Comparison of ENCODE assay signal across 19 mouse cellular contexts in genomic region chr2:124705806-124706205, GRCm38 (mm10).
A peak's percentile ranks its signal among the peaks of the same experiment; 100 is the strongest.
DNase-seq lines count a peak whose midpoint lies in the region; ATAC-seq and TF ChIP-seq lines count a peak whose summit lies in the region.
"Had no signal": no experiment of that assay in that cellular context is flagged by ENCODE, and none has a peak within 500 bp of the region (broad histone marks: within the 10 kb centered on the region; RNA-seq: fewer than 3 reads in every experiment).

No protein-coding gene starts in this region.

- no peaks in the 10 kb centered on the region for H3K9me3 ChIP-seq in heart, embryonic 14.5 days (ENCODE audit: control insufficient read depth, low read length)
- no peaks in the 10 kb centered on the region for H3K9me3 ChIP-seq in heart, embryonic 10.5 days
- no peaks in the 10 kb centered on the region for H3K9me3 ChIP-seq in embryonic facial prominence, embryonic 12.5 days
- H3K9me3 ChIP-seq in limb, embryonic 14.5 days (ENCODE audit: control insufficient read depth, low read length), result no peaks in the 10 kb centered on the region
- H3K9me3 ChIP-seq: forebrain, embryonic 15.5 days; midbrain, embryonic 12.5 days had no signal

- no peak overlapping the region for H3K4me2 ChIP-seq in heart, embryonic 14.5 days (ENCODE audit: low read length)
- no peak overlapping the region for H3K4me2 ChIP-seq in embryonic facial prominence, embryonic 12.5 days (replicated peaks)
- H3K4me2 ChIP-seq in limb, embryonic 14.5 days (replicated peaks; ENCODE audit: low read depth, low read length, severe bottlenecking), result 0 out of 2 replicates have a peak overlapping the region, but pooled peaks have one; percentile 15
- H3K4me2 ChIP-seq: forebrain, embryonic 15.5 days; midbrain, embryonic 12.5 days had no signal

- no peaks in the 10 kb centered on the region for H3K36me3 ChIP-seq in heart, embryonic 14.5 days (ENCODE audit: control insufficient read depth, insufficient read depth, low read length)
- no peaks in the 10 kb centered on the region for H3K36me3 ChIP-seq in heart, embryonic 10.5 days
- no peaks in the 10 kb centered on the region for H3K36me3 ChIP-seq in embryonic facial prominence, embryonic 12.5 days
- H3K36me3 ChIP-seq in limb, embryonic 14.5 days (ENCODE audit: control insufficient read depth, insufficient read depth, low read length), result no peaks in the 10 kb centered on the region
- H3K36me3 ChIP-seq: forebrain, embryonic 15.5 days; midbrain, embryonic 12.5 days had no signal

- no peak overlapping the region for H3K4me3 ChIP-seq in heart, embryonic 14.5 days (ENCODE audit: control insufficient read depth in 1 of 2, insufficient read depth in 1 of 2, low read depth in 1 of 2, low read length in 2 of 2)
- H3K4me3 ChIP-seq in heart, embryonic 10.5 days, result no peak overlapping the region
- H3K4me3 ChIP-seq in embryonic facial prominence, embryonic 12.5 days, result no peak overlapping the region
- H3K4me3 ChIP-seq in limb, embryonic 14.5 days (replicated peaks; ENCODE audit: low read length), result no peak overlapping the region
- H3K4me3 ChIP-seq: forebrain, embryonic 15.5 days; midbrain, embryonic 12.5 days had no signal

- WGBS in heart, embryonic 14.5 days, result 45% methylated on average over 4 of the region's 4 CpGs
- WGBS in heart, embryonic 10.5 days, result 47% methylated on average over 4 of the region's 4 CpGs
- WGBS in embryonic facial prominence, embryonic 12.5 days, result 18% methylated on average over 4 of the region's 4 CpGs
- 15% methylated on average over 4 of the region's 4 CpGs for WGBS in limb, embryonic 14.5 days

- TF ChIP-seq POLR2A in limb, embryonic 14.5 days (IDR thresholded peaks at IDR 0.05; ENCODE audit: borderline replicate concordance, extremely low read depth, insufficient read depth, insufficient read length), result no peak

- no peaks in the 10 kb centered on the region for H3K27me3 ChIP-seq in heart, embryonic 14.5 days (ENCODE audit: control insufficient read depth, insufficient read depth, low read length)
- no peaks in the 10 kb centered on the region for H3K27me3 ChIP-seq in heart, embryonic 10.5 days (ENCODE audit: insufficient read depth, poor library complexity, severe bottlenecking)
- H3K27me3 ChIP-seq in embryonic facial prominence, embryonic 12.5 days, result peaks cover 2% of the 10 kb centered on the region; the same call in 1 of the 2 replicates
- H3K27me3 ChIP-seq in limb, embryonic 14.5 days (ENCODE audit: control insufficient read depth, insufficient read depth, low read length), result no peaks in the 10 kb centered on the region
- H3K27me3 ChIP-seq: forebrain, embryonic 15.5 days; midbrain, embryonic 12.5 days had no signal

- ATAC-seq in heart, embryonic 14.5 days (ENCODE audit: insufficient number of reproducible peaks, insufficient read depth, low FRiP score, low read depth), result no peak
- ATAC-seq in embryonic facial prominence, embryonic 12.5 days (ENCODE audit: insufficient number of reproducible peaks, insufficient read depth, low FRiP score, low TSS enrichment), result 0 out of 2 replicates have a peak, but pooled peaks have one; percentile 29
- no peak for ATAC-seq in limb, embryonic 14.5 days (ENCODE audit: low FRiP score, low read depth)
- no peak for ATAC-seq in activated CD4-positive, CD25-positive, alpha-beta regulatory T cell, adult 4 months
- ATAC-seq: forebrain, embryonic 15.5 days had no signal

- peaks cover 0 to 2% of the 10 kb centered on the region in 2 experiments; a peak in 2 of 4 replicates for H3K4me1 ChIP-seq in heart, embryonic 14.5 days (ENCODE audit: control insufficient read depth in 2 of 2, insufficient read depth in 2 of 2, low read length in 2 of 2)
- H3K4me1 ChIP-seq in heart, embryonic 10.5 days, result 0 out of 2 replicates have a peak, but pooled peaks cover 10% of the 10 kb centered on the region
- peaks cover 20% of the 10 kb centered on the region; the same call in 1 of the 2 replicates for H3K4me1 ChIP-seq in embryonic facial prominence, embryonic 12.5 days
- H3K4me1 ChIP-seq in limb, embryonic 14.5 days (ENCODE audit: control insufficient read depth, insufficient read depth, low read length), result peaks cover 20% of the 10 kb centered on the region
- H3K4me1 ChIP-seq: forebrain, embryonic 15.5 days; midbrain, embryonic 12.5 days had no signal

- peak; percentile 15 for DNase-seq in embryo, embryonic 10 days (ENCODE audit: low spot score)
- no peak for DNase-seq in embryo, embryonic 9.5 days (ENCODE audit: extremely low spot score)
- DNase-seq in heart, embryonic 10.5 days (ENCODE audit: low spot score), result no peak
- no peak for DNase-seq in limb, embryonic 14.5 days (ENCODE audit: low spot score)
- no peak for DNase-seq in cerebellum, postnatal 14 days
- DNase-seq: adrenal gland, adult 8-10 months; cerebellum, adult 9-10 months; kidney, adult 11 months; kidney, postnatal 14 days; retina, postnatal 1 day; right cerebral cortex, postnatal 4 days; thymus, postnatal 14 days had no signal

- H3K9ac ChIP-seq in heart, embryonic 14.5 days (ENCODE audit: low read length), result no peak overlapping the region
- H3K9ac ChIP-seq in embryonic facial prominence, embryonic 12.5 days, result no peak overlapping the region
- H3K9ac ChIP-seq in limb, embryonic 14.5 days (ENCODE audit: low read depth, low read length, severe bottlenecking), result no peak overlapping the region
- H3K9ac ChIP-seq: forebrain, embryonic 15.5 days; liver, embryonic 14.5 days; midbrain, embryonic 12.5 days had no signal

- H3K27ac ChIP-seq in heart, embryonic 14.5 days (replicated peaks in 1 of 2; ENCODE audit: control insufficient read depth in 1 of 2, insufficient read depth in 1 of 2, low read depth in 2 of 2, low read length in 2 of 2), result peak overlapping the region; percentile 8 to 43; a peak in 3 of 4 replicates
- no peak overlapping the region for H3K27ac ChIP-seq in heart, embryonic 10.5 days
- H3K27ac ChIP-seq in embryonic facial prominence, embryonic 12.5 days, result 0 out of 2 replicates have a peak overlapping the region, but pooled peaks have one; percentile 60
- no peak overlapping the region for H3K27ac ChIP-seq in limb, embryonic 14.5 days (replicated peaks; ENCODE audit: low read depth, low read length)
- H3K27ac ChIP-seq: forebrain, embryonic 15.5 days; liver, embryonic 14.5 days; macrophage; midbrain, embryonic 12.5 days had no signal

Comparison
In these comparisons a context has a peak if more than half of its experiments do, and no peak if none do; other contexts are left out.
1. H3K27ac ChIP-seq: peak in heart, embryonic 14.5 days (2 of 2) and embryonic facial prominence, embryonic 12.5 days (single experiment); none in heart, embryonic 10.5 days (single experiment) and limb, embryonic 14.5 days (single experiment).